In the genomic region with DNA sequence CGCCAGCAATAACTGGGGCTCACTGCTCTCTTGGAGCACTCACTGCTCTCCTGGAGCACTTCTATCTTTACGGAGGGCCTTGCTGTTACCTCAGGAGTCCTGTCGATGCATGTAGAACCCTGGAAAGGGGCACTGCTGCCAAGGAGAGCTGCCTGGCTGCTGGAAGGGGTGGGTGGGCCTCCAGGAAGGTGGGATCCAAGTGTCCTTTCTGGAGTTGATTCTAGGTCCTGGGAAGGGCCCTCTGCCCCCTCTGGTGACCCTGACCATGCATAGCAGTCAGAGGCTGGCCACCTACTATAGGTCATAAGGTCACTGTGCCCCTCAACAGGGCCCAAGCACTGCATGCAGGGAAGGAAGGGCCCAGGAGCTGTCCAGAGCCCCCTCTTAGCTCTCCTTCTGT, we compare ENCODE assay signal across 8 mouse cellular contexts. TPM values are rescaled to one million over a fixed set of nuclear protein-coding genes. Genes with fewer than 3 reads are reported as not detected.
DNase-seq lines count a peak whose midpoint lies in the region; ATAC-seq and TF ChIP-seq lines count a peak whose summit lies in the region.
"Had no signal": no experiment of that assay in that cellular context is flagged by ENCODE, and none has a peak within 500 bp of the region (broad histone marks: within the 10 kb centered on the region; RNA-seq: fewer than 3 reads in every experiment).

No protein-coding gene starts in this region.

- no peak for DNase-seq in heart, adult 18-20 months
- DNase-seq in lung, adult 2 months: no peak
- DNase-seq in hindbrain, embryonic 14.5 days (ENCODE audit: low spot score): no peak
- no peak for DNase-seq in testis, postnatal 14 days (ENCODE audit: low spot score)
- DNase-seq: layer of hippocampus, postnatal 36 days had no signal

- H3K4me2 ChIP-seq in heart, embryonic 16.5 days (ENCODE audit: low read depth, low read length): no peak overlapping the region
- no peak overlapping the region for H3K4me2 ChIP-seq in lung, embryonic 15.5 days
- no peak overlapping the region for H3K4me2 ChIP-seq in hindbrain, embryonic 14.5 days (replicated peaks)

- no peak overlapping the region for H3K27ac ChIP-seq in heart, embryonic 16.5 days (ENCODE audit: low read length)
- no peak overlapping the region for H3K27ac ChIP-seq in lung, embryonic 15.5 days
- H3K27ac ChIP-seq in hindbrain, embryonic 14.5 days: peak overlapping the region; percentile 32; the same call in 1 of the 2 replicates
- peak overlapping the region; percentile 18; the same call in 1 of the 2 replicates for H3K27ac ChIP-seq in olfactory bulb, adult 2 months (ENCODE audit: insufficient read depth, low read depth, low read length)

- TF ChIP-seq POLR2A in lung, adult 2 months (IDR thresholded peaks at IDR 0.05; ENCODE audit: borderline replicate concordance, extremely low read depth, low read depth, low read length): no peak
- no peak for TF ChIP-seq POLR2A in olfactory bulb, adult 2 months (IDR thresholded peaks at IDR 0.05; ENCODE audit: insufficient read depth, low read depth, low read length)

- H3K9ac ChIP-seq in heart, embryonic 16.5 days (ENCODE audit: low read length): peak overlapping the region; percentile 9; the same call in 1 of the 2 replicates
- no peak overlapping the region for H3K9ac ChIP-seq in lung, embryonic 15.5 days
- no peak overlapping the region for H3K9ac ChIP-seq in hindbrain, embryonic 14.5 days

- ATAC-seq in heart, embryonic 16.5 days (replicated peaks; ENCODE audit: extremely low read depth, insufficient read depth, low FRiP score): no peak
- ATAC-seq in lung, embryonic 15.5 days (ENCODE audit: borderline replicate concordance, extremely low read depth, low FRiP score, low TSS enrichment): 0 out of 2 replicates have a peak, but pooled peaks have one; percentile 11
- ATAC-seq in hindbrain, embryonic 14.5 days (ENCODE audit: low FRiP score): no peak

- H3K36me3 ChIP-seq in heart, embryonic 16.5 days (ENCODE audit: control insufficient read depth, insufficient read depth): no peaks in the 10 kb centered on the region
- H3K36me3 ChIP-seq in lung, embryonic 15.5 days: no peaks in the 10 kb centered on the region
- H3K36me3 ChIP-seq in hindbrain, embryonic 14.5 days (replicated peaks; ENCODE audit: control insufficient read depth, insufficient read depth): no peaks in the 10 kb centered on the region

- H3K27me3 ChIP-seq in heart, embryonic 16.5 days (ENCODE audit: control insufficient read depth, insufficient read depth, low read length): no peaks in the 10 kb centered on the region
- no peaks in the 10 kb centered on the region for H3K27me3 ChIP-seq in lung, embryonic 15.5 days
- H3K27me3 ChIP-seq in hindbrain, embryonic 14.5 days (ENCODE audit: control insufficient read depth, insufficient read depth, low read length): no peaks in the 10 kb centered on the region

- WGBS in heart, embryonic 16.5 days: 41% methylated on average over 3 of the region's 3 CpGs
- WGBS in lung, embryonic 15.5 days: 57% methylated on average over 3 of the region's 3 CpGs
- WGBS in lung, adult 2 months: 62% methylated on average over 3 of the region's 3 CpGs
- WGBS in hindbrain, embryonic 14.5 days: 83% methylated on average over 3 of the region's 3 CpGs
- 71% methylated on average over 3 of the region's 3 CpGs for WGBS in olfactory bulb, adult 2 months

- H3K4me3 ChIP-seq in heart, embryonic 16.5 days (ENCODE audit: low read length): no peak overlapping the region
- no peak overlapping the region for H3K4me3 ChIP-seq in lung, embryonic 15.5 days
- H3K4me3 ChIP-seq in lung, adult 2 months (replicated peaks; ENCODE audit: extremely low read depth, low read depth, low read length): no peak overlapping the region
- no peak overlapping the region for H3K4me3 ChIP-seq in hindbrain, embryonic 14.5 days (replicated peaks; ENCODE audit: low read length)
- no peak overlapping the region for H3K4me3 ChIP-seq in olfactory bulb, adult 2 months (ENCODE audit: insufficient read depth, low read depth, low read length)

- no peaks in the 10 kb centered on the region for H3K9me3 ChIP-seq in heart, embryonic 16.5 days (replicated peaks; ENCODE audit: control insufficient read depth, low read length)
- no peaks in the 10 kb centered on the region for H3K9me3 ChIP-seq in lung, embryonic 15.5 days
- no peaks in the 10 kb centered on the region for H3K9me3 ChIP-seq in hindbrain, embryonic 14.5 days (ENCODE audit: control insufficient read depth, low read length)

- peaks cover 15% of the 10 kb centered on the region for H3K4me1 ChIP-seq in heart, embryonic 16.5 days (ENCODE audit: control insufficient read depth, insufficient read depth, low read length)
- peaks cover 18% of the 10 kb centered on the region for H3K4me1 ChIP-seq in lung, embryonic 15.5 days
- no peaks in the 10 kb centered on the region; the same call in 1 of the 2 replicates for H3K4me1 ChIP-seq in lung, adult 2 months (ENCODE audit: control insufficient read depth, insufficient read depth, low read length)
- peaks cover 21% of the 10 kb centered on the region; the same call in 1 of the 2 replicates for H3K4me1 ChIP-seq in hindbrain, embryonic 14.5 days (replicated peaks; ENCODE audit: control insufficient read depth, insufficient read depth, low read length)
- H3K4me1 ChIP-seq in olfactory bulb, adult 2 months (ENCODE audit: control insufficient read depth, insufficient read depth, low read length): peaks cover 25% of the 10 kb centered on the region

- TF ChIP-seq CTCF in lung, adult 2 months (IDR thresholded peaks at IDR 0.05; ENCODE audit: insufficient read depth, low read length): no peak
- TF ChIP-seq CTCF in olfactory bulb, adult 2 months (IDR thresholded peaks at IDR 0.05; ENCODE audit: insufficient read depth, low read depth, low read length): no peak

RNA-seq across cellular contexts. Expression of a gene that starts 14.8 kb away (rescaled TPM):
- polyA plus RNA-seq in heart, embryonic 16.5 days (2015; fragmentation: Nextera tagmentation; extraction: Ambion mirVana): 28.3 and 31.6 TPM in 2 replicates
- total RNA-seq in heart, adult 18-20 months (2021): 10 to 100 TPM; 22.0 to 25.3 TPM
- 36.7 and 42.9 TPM in 2 replicates for polyA plus RNA-seq in lung, embryonic 15.5 days (2015; fragmentation: Nextera tagmentation; extraction: Ambion mirVana)
- polyA plus RNA-seq in lung, adult 2 months (2012; rRNA removed): 80.0 and 90.8 TPM in 2 replicates
- 28.1 and 33.8 TPM in 2 replicates for polyA plus RNA-seq in hindbrain, embryonic 14.5 days (2014; fragmentation: Nextera tagmentation; extraction: Ambion mirVana)
- polyA plus RNA-seq in olfactory bulb, adult 2 months (2012; ENCODE audit: insufficient read depth, insufficient read length, low replicate concordance, missing spikeins): not detected in 2 replicates

RNA-seq across cellular contexts. Expression of a gene that starts 47.9 kb away (rescaled TPM):
- polyA plus RNA-seq in heart, embryonic 16.5 days (2015; fragmentation: Nextera tagmentation; extraction: Ambion mirVana): 43.7 and 45.0 TPM in 2 replicates
- total RNA-seq in heart, adult 18-20 months (2021): 10 to 100 TPM; 15.0 to 18.8 TPM
- polyA plus RNA-seq in lung, embryonic 15.5 days (2015; fragmentation: Nextera tagmentation; extraction: Ambion mirVana): 47.1 and 49.3 TPM in 2 replicates
- polyA plus RNA-seq in lung, adult 2 months (2012; rRNA removed): 35.8 and 51.4 TPM in 2 replicates
- polyA plus RNA-seq in hindbrain, embryonic 14.5 days (2014; fragmentation: Nextera tagmentation; extraction: Ambion mirVana): 525 and 527 TPM in 2 replicates
- 321 TPM in 1 of 2 replicates, not detected in the other for polyA plus RNA-seq in olfactory bulb, adult 2 months (2012; ENCODE audit: insufficient read depth, insufficient read length, low replicate concordance, missing spikeins)

Comparison
In these comparisons a context has a peak if more than half of its experiments do, and no peak if none do; other contexts are left out.
1. H3K27ac ChIP-seq: peak in hindbrain, embryonic 14.5 days (single experiment) and olfactory bulb, adult 2 months (single experiment); none in heart, embryonic 16.5 days (single experiment) and lung, embryonic 15.5 days (single experiment).
2. RNA of a gene that starts 14.8 kb away (polyA plus RNA-seq): 80.0 to 90.8 TPM in lung, adult 2 months, 36.7 to 42.9 TPM in lung, embryonic 15.5 days, 28.1 to 33.8 TPM in hindbrain, embryonic 14.5 days and 28.3 to 31.6 TPM in heart, embryonic 16.5 days; not detected in olfactory bulb, adult 2 months; every median in the first group is over 10 times any median in the second.